Mouse (Mus musculus): ENCODE measurements around the gene Pax2. TPM values are rescaled to one million over a fixed set of nuclear protein-coding genes. Genes with fewer than 3 reads are reported as not detected.
A peak's percentile ranks its signal among the peaks of the same experiment; 100 is the strongest.
"Not testable (repeated sequence)": the region's sequence is repeated elsewhere in the genome, so short reads cannot be mapped to it uniquely, and the experiment has no call there.

Gene Pax2
- polyA plus RNA-seq, 1 experiment from 2014 or later, result 0.20 TPM

GRCm38 (mm10) chr19:44835931-44836861 lies 80.4 kb downstream of the Pax2 start:
- Histone ChIP-seq H3K27me3 (ENCODE audit: low read depth, poor library complexity, severe bottlenecking) (peaks cover 90% of the 10 kb centered on the region), H3K4me1 (peaks cover 36% of the 10 kb centered on the region), H3K27ac (peak overlapping the region; percentile 68), H3K9me3 (replicated peaks) (no peaks in the 10 kb centered on the region), H3K36me3 (no peaks in the 10 kb centered on the region), H3K4me3 (peak overlapping the region; percentile 62)
- under 1% methylated on average over 71 of the region's 71 CpGs for WGBS
- DNase-seq (ENCODE audit: low spot score), result peak; percentile 67

DNA sequence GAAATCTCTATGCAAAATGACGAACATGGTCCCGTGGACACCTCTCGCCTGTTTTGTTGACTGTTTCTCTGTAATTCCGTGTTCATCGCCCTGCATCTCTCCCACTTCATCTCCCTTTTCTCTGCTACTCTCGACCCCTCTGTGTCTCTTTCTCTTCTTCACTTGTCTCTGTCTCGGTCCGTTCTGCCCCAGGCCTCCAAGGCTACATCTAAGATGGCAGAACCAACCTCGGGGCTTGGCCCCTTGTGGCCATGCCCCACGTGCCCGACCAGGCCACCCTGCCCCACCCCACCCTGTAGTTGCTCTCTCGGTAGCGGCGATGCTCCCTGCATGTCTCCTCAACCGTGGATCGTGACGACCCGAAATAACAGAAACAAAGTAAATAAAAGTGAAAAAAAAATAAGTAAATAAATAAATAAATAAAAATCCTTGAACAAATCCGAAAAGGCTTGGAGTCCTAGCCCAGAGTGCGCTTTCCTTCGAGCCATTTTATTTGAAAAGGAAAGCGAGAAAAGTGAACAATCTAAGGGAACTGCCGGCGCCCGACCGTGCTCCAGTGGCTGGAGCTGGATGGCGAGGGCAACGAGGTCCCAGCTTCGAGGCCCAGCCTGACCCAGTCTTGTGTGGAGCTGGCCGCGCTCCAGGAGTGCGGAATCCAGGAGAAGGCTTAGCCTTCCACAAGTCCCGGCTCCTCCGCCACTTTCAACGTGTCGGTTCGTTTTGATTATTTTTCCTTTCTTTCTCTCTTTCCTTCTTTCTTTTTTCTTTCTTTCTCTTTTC lies 81.8 kb downstream of the Pax2 start:
- H3K4me3 ChIP-seq, result peak overlapping the region; percentile 62; the same call in 1 of the 2 replicates
- no peaks in the 10 kb centered on the region for H3K36me3 ChIP-seq
- WGBS, result 2% methylated on average over 37 of the region's 37 CpGs
- H3K4me1 ChIP-seq, result peaks cover 36% of the 10 kb centered on the region
- DNase-seq (ENCODE audit: low spot score), result peak; percentile 52
- H3K9me3 ChIP-seq (replicated peaks), result no peaks in the 10 kb centered on the region
- peaks cover 80% of the 10 kb centered on the region for H3K27me3 ChIP-seq (ENCODE audit: low read depth, poor library complexity, severe bottlenecking)
- H3K27ac ChIP-seq, result no peak overlapping the region

DNA sequence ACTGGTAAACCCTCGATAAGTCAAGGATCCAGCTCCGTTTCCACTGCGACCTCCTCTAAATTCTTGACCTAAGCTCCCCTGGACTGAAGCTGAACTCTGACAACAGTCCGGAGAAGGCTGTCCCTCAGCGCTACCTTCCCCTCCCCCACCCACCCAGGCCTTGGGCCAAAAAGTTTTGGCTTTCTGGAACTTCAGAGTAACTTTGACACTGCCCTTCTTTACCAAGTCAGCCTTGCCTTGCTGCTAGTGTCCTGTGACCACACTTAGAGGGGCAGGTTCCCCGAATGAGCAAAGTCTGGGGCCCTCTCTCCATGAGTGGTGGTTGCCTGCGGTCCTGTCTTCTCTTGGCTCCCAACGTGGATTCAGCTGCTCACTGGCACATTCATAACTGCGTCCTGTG lies 82.5 kb downstream of the Pax2 start:
- Histone ChIP-seq H3K36me3 (no peaks in the 10 kb centered on the region), H3K4me3 (no peak overlapping the region), H3K27me3 (ENCODE audit: low read depth, poor library complexity, severe bottlenecking) (peaks cover 80% of the 10 kb centered on the region), H3K4me1 (peaks cover 36% of the 10 kb centered on the region), H3K9me3 (replicated peaks) (no peaks in the 10 kb centered on the region), H3K27ac (no peak overlapping the region)
- no peak for DNase-seq (ENCODE audit: low spot score)
- WGBS, result 15% methylated on average over 9 of the region's 9 CpGs

DNA sequence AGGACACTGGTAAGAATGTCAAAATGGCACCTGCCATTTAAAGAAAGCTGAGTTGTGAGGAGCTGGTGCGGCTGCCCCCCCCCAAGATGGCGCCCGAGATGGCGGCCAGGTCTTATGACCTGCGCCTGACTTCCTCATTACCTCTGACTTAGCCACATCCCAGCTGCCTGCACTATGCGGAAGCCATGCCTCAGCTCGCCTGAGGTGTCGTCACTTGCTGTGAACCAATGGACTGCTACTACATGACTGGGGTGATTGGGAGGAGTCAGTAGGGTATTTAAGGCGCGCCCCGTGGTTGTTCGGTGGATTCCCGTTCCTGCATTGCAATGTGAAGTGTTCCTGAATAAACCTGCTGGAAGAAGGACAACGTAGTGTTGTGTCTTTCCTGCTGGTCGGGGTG lies 86.8 kb downstream of the Pax2 start:
- H3K27ac ChIP-seq; H3K4me1 ChIP-seq; H3K36me3 ChIP-seq; H3K9me3 ChIP-seq (replicated peaks); DNase-seq (ENCODE audit: low spot score); H3K4me3 ChIP-seq: not testable (repeated sequence)
- 90% methylated on average over 15 of the region's 15 CpGs for WGBS
- peaks cover 50% of the 10 kb centered on the region for H3K27me3 ChIP-seq (ENCODE audit: low read depth, poor library complexity, severe bottlenecking)

DNA sequence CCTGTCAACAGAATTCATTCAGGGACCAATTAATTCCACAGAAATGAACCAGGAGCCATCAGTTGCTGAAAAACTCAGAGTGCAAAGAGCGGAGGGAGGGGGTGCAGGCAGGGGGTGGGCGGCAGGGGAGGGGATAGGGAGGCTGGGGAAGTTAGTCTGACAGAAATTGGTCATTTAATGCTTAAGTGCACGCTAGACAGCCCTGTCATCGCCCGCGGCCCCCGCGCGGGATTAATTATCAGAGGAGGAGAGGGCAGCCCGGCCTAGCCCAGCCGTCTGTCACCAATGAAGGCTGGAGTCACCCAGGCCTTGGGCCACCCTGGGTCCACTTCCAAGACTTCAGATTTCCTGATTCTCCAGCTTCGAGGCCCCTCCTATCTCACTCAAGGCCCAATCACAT lies 93.6 kb downstream of the Pax2 start:
- 75% methylated on average over 12 of the region's 12 CpGs for WGBS

DNA sequence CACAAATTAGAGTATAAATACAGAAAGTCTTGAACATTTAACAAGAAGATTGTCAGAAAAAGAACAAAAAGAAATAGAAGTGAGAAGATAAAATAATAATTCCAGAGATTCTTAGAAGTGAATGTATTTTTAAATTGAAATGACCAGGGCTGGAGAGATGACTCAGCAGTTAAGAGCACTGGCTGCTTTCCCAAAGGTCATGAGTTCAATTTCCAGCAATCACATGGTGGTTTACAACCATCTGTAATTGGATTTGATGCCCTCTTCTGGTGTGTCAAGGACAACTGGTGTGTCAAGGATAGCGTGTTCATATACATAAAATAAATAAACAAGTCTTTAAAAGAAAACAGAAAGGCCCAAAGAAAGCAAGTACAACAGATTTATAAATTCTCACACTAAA lies 102.8 kb downstream of the Pax2 start:
- 94% methylated on average over 1 of the region's 1 CpGs for WGBS
- no peaks in the 10 kb centered on the region for H3K27me3 ChIP-seq (ENCODE audit: low read depth, poor library complexity, severe bottlenecking)
- DNase-seq (ENCODE audit: low spot score), result no peak

More for the DNA sequence above, 93.6 kb downstream of the Pax2 start:
- Histone ChIP-seq H3K36me3 (no peaks in the 10 kb centered on the region), H3K4me3 (no peak overlapping the region), H3K27ac (no peak overlapping the region), H3K27me3 (ENCODE audit: low read depth, poor library complexity, severe bottlenecking) (peaks cover 22% of the 10 kb centered on the region), H3K4me1 (peaks cover 10% of the 10 kb centered on the region), H3K9me3 (replicated peaks) (no peaks in the 10 kb centered on the region)
- no peak for DNase-seq (ENCODE audit: low spot score)

GRCm38 (mm10) chr19:44868766-44869165 lies 112.9 kb downstream of the Pax2 start:
- peaks cover 28% of the 10 kb centered on the region; the same call in 1 of the 2 replicates for H3K27me3 ChIP-seq (ENCODE audit: low read depth, poor library complexity, severe bottlenecking)
- H3K36me3 ChIP-seq, result no peaks in the 10 kb centered on the region
- no peak for DNase-seq (ENCODE audit: low spot score)
- no peak overlapping the region for H3K27ac ChIP-seq
- H3K4me3 ChIP-seq, result no peak overlapping the region
- H3K4me1 ChIP-seq, result peaks cover 6% of the 10 kb centered on the region; the same call in 1 of the 2 replicates
- 46% methylated on average over 2 of the region's 2 CpGs for WGBS
- H3K9me3 ChIP-seq (replicated peaks), result no peaks in the 10 kb centered on the region

More for the DNA sequence above, 102.8 kb downstream of the Pax2 start:
- no peak overlapping the region for H3K4me3 ChIP-seq
- no peaks in the 10 kb centered on the region for H3K9me3 ChIP-seq (replicated peaks)
- no peaks in the 10 kb centered on the region for H3K36me3 ChIP-seq
- no peaks in the 10 kb centered on the region for H3K4me1 ChIP-seq
- no peak overlapping the region for H3K27ac ChIP-seq

DNA sequence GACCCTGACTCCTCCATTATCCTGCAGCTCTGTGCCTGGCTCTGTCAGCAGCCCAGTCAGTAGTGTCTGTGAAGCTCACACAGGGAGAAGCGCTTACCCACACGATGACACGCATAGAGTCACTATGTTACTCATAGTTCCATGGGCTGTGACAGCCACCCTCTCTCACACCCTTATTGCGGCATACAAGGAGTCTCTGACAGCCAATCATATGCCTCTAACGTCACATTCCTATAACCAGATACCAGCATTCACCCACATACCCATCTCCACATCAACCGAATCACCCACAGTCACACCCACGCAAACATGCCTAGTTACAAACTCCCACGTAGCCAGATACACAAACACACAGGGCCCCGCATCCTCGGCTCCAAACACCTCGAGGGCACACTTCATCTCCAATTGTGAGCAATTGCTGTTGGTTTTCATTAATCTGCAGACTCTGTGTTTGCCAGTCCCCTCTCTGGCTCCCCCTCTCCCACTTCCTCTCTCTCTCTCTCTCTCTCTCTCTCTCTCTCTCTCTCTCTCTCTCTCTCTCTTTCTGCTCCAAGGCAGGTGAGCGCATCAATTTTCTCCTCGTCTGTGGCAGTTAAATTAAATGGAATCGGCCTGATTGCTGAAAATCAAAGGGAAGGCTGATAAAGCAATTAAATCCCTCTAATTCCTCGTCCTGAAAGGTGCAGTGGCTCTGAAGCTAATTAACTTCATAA lies 118.5 kb downstream of the Pax2 start:
- H3K4me3 ChIP-seq, result no peak overlapping the region
- no peaks in the 10 kb centered on the region for H3K9me3 ChIP-seq (replicated peaks)
- H3K36me3 ChIP-seq, result no peaks in the 10 kb centered on the region
- DNase-seq (ENCODE audit: low spot score), result no peak
- H3K27me3 ChIP-seq (ENCODE audit: low read depth, poor library complexity, severe bottlenecking), result peaks cover 35% of the 10 kb centered on the region; the same call in 1 of the 2 replicates
- WGBS, result 69% methylated on average over 15 of the region's 15 CpGs
- H3K4me1 ChIP-seq, result 0 out of 2 replicates have a peak, but pooled peaks cover 3% of the 10 kb centered on the region
- H3K27ac ChIP-seq, result no peak overlapping the region

DNA sequence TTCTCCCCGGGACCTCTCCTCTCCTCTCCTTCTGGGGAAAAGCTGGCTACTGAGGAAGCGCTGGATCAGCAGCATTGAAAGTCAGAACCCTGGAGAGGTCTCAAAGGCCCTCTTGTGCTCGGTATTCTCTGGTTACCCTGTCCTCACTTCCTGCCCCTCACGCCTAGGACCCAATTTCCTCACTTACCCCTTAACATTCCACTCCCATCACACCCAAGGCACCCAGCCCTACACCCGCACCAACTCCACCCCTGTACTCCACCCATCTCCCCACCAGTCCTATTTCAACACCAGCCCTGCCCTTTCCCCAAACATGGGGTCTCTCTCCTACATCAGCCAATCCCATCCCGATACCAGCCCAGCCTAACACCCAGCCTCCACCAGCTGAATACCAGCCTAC lies 119.1 kb downstream of the Pax2 start:
- Histone ChIP-seq H3K9me3 (replicated peaks) (no peaks in the 10 kb centered on the region), H3K27me3 (ENCODE audit: low read depth, poor library complexity, severe bottlenecking) (peaks cover 40% of the 10 kb centered on the region), H3K27ac (no peak overlapping the region), H3K4me1 (0 out of 2 replicates have a peak, but pooled peaks cover 1% of the 10 kb centered on the region), H3K4me3 (no peak overlapping the region), H3K36me3 (no peaks in the 10 kb centered on the region)
- 20% methylated on average over 6 of the region's 6 CpGs for WGBS
- DNase-seq (ENCODE audit: low spot score), result peak; percentile 29

DNA sequence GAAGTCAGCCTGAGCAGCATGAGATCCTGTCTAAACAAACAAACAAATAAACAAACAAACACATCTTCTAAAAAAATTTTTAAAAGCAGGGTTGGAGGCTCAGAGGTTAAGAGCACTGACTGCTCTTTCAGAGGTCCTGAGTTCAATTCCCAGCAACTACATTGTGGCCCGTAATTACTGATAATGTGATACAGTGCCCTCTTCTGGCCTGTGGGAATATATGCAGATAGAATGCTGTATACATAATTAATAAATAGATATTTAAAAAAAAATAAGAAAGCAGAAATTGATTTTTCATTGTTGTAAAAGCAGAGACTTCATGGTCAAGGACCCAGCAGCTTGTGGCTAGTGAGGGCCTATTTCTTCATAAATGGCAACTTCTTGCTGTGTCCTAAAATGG lies 119.9 kb downstream of the Pax2 start:
- Histone ChIP-seq H3K36me3 (no peaks in the 10 kb centered on the region), H3K27me3 (ENCODE audit: low read depth, poor library complexity, severe bottlenecking) (peaks cover 45% of the 10 kb centered on the region), H3K27ac (no peak overlapping the region), H3K4me1 (no peaks in the 10 kb centered on the region), H3K4me3 (no peak overlapping the region), H3K9me3 (replicated peaks) (no peaks in the 10 kb centered on the region)
- WGBS, result 73% methylated on average over 1 of the region's 1 CpGs
- no peak for DNase-seq (ENCODE audit: low spot score)

DNA sequence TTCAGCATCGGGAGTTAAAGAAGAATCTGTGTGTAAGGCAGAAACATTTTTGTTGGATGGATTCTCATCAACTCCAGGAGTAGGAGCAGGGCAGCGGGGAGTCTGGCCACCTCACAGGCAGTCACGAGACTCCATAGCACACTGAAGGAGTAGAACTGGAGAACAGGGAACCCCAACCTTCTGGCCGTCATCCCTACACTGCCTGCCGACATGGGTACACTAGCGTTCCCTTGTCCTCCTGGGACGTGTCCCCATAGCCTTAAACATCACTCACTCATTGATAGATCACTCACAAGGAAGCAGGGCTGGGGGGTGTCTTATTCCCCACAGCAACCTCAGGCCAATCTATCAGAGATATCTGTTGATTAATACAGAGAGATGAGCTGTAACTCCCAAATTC lies 120.7 kb downstream of the Pax2 start:
- WGBS, result 89% methylated on average over 7 of the region's 7 CpGs
- peaks cover 48% of the 10 kb centered on the region for H3K27me3 ChIP-seq (ENCODE audit: low read depth, poor library complexity, severe bottlenecking)

GRCm38 (mm10) chr19:44882552-44883024 lies 126.7 kb downstream of the Pax2 start:
- WGBS, result under 1% methylated on average over 31 of the region's 31 CpGs
- peak overlapping the region; percentile 81 for H3K27ac ChIP-seq
- peaks cover 79% of the 10 kb centered on the region for H3K27me3 ChIP-seq (ENCODE audit: low read depth, poor library complexity, severe bottlenecking)
- no peaks in the 10 kb centered on the region for H3K36me3 ChIP-seq
- peaks cover 57% of the 10 kb centered on the region for H3K4me1 ChIP-seq
- no peaks in the 10 kb centered on the region for H3K9me3 ChIP-seq (replicated peaks)
- peak overlapping the region; percentile 53 for H3K4me3 ChIP-seq
- peak; percentile 67 for DNase-seq (ENCODE audit: low spot score)

More for the DNA sequence above, 120.7 kb downstream of the Pax2 start:
- Histone ChIP-seq H3K36me3 (no peaks in the 10 kb centered on the region), H3K9me3 (replicated peaks) (no peaks in the 10 kb centered on the region), H3K27ac (no peak overlapping the region), H3K4me1 (peaks cover 8% of the 10 kb centered on the region), H3K4me3 (no peak overlapping the region)
- no peak for DNase-seq (ENCODE audit: low spot score)

Data from limb, embryonic 10.5 days (tissue).